Mouse (Mus musculus): ENCODE measurements at regions not wholly inside any gene's neighbourhood (a gene's known extent, or its start where the extent isn't known, plus 50 kb on each side); places are given as distances from the start of the nearest gene placed in this dataset.

DNA sequence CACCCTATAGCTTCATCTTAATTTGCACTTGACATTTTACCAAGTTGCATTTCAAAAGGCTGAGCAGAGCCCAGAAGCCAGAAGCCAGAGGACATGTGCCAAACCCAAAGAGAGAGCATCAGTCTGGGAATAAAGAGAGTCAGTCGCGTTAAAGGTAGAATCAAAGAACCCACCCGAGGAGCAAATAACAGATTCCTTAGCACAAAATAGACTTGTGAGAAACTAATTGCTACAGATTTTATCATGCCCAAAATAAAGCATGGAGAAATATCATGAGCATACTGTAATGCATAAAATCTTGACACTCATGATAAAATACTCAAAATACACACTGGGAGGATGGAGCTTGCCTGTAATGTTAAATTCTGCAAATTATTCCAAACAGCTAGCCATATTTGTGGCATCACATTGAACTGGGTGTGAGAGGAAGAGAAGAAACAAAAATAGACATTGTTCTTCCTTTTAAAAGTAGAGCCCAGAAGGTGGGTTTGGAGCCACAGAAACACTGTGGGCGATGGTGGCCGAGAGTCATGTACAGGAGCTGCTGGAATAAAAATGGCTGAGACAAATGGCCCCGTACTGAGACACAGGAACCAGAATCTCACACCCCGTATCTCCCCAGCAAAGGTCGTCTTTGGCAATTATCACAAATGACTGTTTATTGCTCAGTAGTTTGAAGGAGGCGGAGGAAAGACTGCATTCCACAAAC is 317.2 kb downstream of the Klf6 start:
- DNase-seq (ENCODE audit: extremely low spot score): no peak

DNA sequence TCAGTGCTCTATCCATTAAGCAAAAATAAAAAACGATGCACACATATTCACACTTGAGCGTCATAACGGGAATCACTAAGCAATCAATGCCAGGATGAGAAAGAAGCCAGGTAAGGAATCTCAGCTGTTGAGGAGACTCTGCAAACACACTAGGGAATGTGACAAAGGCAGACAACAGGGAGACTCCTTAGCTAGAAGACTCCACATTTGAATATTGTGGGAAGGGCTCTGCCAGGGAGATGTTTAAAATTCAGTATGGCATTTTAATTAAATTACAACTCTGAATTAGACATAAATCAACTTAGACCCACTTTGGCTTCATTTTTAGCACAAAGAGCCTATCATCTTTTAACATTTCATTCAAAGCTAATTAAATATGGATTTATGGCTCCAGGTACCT is 327.9 kb downstream of the Klf6 start:
- no peak for DNase-seq (ENCODE audit: extremely low spot score)

DNA sequence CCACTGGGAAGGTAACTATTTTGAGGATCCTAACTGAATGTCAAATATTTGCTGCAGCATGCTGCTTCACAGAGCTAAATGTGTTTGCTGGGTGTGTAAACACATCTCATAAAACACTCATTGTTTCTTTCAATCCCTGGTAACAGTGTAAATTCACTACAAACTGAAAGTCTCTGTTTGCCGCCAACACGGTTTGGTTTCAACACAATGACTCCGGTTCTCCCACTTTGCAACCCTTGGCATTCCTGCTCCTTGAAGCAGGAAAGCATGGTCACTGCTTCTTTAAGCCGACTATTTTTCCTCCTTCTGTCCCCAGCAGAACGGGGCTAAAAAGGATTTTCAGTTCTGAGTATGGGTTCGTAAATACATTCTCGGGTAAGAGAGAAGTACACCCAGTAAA is 328.3 kb downstream of the Klf6 start:
- DNase-seq (ENCODE audit: extremely low spot score): no peak

DNA sequence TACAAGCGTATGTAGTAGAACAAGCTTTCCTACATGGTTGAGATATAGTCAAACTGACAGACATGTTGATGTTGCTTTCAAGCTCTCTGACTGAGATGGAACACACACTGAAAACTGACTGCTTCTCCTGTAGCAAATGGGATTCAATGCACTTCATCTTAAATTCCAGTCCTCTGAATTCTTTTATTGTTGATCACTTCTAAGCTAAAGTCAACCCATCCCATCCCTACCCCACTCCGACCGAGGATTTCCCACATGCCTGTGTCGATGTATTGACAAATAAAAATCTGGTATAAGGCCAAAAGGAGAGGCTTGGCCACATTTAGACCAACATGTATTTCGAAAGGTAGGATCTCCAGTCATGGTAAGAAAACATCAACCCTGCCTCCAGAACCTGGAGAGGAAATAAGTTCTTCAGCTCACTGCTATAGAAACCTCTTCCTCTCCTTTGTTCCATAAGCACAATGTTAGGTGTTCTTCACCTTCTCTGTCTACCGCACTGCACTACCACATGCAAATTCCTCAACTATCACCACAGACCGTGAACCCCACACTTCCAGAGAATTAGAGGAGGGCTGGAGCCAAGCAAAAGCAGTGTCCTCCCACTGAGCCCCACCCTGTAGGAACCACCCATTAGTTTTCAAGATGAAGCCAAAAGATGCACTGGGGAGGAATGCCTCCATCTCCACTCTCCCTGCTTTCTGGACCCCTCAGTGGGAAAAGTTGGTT is 330.1 kb downstream of the Klf6 start:
- no peak for DNase-seq (ENCODE audit: extremely low spot score)

DNA sequence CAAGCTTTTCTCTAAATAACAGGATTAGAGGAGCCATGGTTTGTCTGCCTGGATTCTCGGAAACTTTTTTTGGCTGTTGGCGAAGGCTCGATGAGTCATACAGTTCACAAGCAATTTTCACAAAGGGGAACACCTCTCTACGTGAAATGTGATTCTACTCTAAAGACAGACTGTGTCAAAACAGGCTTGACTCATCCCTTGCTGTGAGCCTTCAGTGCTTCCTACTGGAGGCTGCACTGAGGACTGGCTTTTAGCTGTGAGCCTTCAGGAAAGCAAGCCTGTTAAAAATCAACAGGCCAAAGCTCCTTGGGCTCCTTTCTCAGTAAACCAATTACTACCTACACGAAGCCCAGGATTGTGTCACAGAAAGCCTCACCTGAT is 330.6 kb downstream of the Klf6 start:
- no peak for DNase-seq (ENCODE audit: extremely low spot score)

DNA sequence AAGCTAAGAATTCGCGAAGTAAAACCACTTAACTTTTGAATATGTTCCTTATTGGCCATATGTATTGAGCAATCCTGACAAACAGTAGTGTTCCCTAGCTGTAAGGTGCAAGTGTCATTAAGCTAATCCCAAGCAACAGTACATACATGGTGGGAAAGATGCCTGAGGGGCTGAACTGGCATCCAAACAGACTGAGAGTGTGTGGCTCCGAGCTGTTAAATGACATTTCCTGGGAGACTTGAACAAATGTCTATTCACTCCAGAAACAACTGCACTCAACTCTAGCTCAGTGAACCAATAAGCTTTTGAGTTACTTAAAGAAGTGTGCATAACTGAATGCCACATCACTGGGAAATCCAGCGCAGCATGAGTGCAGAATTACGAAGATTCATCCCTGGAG is 335.4 kb downstream of the Klf6 start:
- DNase-seq (ENCODE audit: extremely low spot score): no peak

DNA sequence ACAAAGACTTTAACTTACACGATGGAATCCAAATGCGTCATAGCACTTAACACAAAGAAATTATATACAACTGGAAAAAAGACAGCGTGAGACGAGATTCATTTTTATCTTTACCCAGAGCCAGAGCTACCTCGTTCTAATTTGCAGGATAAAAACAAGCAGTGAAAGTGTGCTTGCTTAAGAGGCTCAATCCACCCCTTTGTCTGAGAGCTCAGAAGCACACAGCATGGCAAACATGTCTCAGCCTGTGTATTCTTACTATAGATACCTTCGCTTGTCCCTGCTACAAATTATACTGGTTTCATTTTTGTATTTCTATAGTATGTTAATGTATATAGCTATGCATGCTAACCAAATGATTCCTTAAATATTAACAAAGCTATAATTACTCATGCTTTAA is 337.8 kb downstream of the Klf6 start:
- no peak for DNase-seq (ENCODE audit: extremely low spot score)

DNA sequence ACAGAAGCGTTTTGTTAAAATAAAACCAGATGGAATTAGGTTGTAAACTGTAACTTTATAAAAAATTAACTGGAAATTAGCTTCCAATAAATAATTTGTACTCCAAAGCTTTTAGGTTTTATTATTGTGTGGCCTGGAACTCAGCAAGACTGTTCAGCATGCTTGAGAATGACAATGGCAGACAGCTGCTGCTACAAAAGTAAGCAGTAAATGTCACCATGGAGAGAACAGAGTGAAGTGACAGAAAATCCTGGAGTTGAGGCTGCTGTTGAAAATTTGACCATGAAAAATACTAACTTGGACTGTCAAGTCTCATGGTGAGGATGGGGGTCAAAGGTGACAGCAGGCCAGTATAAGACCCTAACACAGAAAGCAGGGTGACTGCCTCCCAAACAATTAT is 340.2 kb downstream of the Klf6 start:
- no peak for DNase-seq (ENCODE audit: extremely low spot score)

DNA sequence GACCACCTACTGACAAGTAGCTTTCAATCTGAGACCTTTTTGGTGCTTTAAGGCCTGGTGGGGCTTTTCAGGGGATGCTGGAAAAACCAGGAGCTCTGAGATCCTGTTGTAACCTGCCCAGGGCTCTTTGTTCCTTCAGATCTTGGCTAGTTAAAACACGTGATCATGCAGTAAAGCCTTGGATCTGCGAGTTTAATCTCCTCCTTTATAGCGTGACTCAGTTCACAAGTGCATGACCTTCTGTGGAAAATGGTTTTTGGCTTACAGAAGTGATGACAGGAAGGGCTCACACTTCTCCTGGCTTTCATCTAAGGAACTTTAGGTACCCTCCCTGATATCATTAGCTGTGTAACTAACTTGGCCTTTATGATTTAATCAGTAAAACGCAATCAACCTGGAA is 343.1 kb upstream of the Pitrm1 start:
- DNase-seq (ENCODE audit: extremely low spot score): no peak

DNA sequence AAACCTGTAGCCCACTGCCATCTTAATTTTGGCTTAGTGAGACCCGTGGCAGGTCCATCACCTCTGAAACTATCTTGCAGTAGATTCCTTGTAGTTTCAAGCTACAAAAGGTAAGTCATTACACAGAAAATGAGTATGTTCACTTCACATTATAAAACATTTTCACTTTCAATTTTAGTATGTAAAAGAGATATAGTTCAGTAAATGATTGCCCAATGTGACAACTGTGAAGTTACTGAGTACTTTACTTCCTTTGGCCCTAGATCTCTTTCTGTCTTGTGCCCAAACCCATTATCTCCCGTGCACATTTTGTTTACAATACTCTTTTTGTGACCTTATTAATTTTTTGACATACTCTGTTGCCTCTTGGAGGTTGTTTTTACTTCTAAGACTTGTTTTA is 335.4 kb upstream of the Pitrm1 start:
- no peak for DNase-seq (ENCODE audit: extremely low spot score)

DNA sequence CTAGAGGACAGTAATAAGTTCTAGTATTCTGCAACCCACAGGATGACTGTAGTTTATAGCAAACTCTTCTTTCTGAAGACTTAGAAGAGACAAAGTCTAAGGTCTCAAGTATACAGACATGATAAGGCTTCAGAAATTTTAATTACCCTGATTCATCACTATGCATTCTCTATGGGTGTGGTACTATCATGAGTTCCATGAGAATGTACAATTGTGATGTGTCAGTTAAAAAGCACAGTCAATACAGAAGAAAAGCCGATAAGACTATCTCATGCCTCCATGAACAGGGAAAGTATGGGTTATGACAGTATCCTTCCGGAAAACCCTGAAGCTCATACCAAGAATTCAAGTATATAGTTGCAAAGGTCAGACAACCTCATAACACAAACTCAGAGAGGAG is 333.8 kb upstream of the Pitrm1 start:
- no peak for DNase-seq (ENCODE audit: extremely low spot score)

DNA sequence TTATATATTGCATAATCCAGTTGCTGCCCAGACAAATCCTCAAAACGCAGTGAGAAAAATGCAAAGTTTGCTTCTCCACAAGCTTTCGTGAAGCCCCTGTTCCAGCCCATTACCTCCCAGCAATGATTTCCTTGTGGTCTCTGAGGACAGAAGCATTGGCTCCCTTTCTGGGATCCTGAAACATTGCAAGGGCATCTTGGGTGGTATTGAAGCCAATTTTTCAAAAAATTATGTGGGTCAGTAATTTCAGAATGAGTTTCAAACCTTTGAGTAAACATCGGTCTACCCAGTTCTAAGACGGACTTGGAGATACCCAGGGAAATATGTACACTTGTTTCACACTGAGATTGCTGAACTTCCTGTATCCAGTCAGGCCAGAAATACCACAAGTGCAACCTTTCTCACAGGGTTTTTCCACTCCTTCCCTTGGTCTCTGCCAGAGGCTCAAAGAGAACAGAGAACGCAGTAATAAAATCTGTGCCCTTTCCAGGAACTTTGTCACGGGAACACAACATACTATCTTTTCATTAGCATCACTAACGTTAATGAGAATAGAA is 321.8 kb upstream of the Pitrm1 start:
- no peak for DNase-seq (ENCODE audit: extremely low spot score)

DNA sequence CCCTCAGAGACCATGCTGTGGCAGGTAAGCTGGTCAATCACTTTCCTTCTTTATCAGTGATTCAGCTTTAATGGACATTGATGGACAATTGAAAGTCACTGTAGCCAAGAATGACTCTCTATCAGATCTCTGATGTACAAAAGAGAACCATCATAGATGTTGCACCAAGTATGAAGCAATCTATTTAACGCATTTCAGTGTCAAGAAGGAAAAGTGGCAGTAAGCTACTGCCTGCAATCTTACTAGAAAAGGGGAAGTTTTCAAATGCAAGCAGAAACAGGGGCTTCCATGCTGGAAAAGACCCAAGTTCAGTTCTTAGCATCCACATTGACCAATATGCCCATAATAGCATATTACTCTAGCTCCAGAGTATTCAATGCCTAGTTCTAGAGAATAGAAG is 319.7 kb upstream of the Pitrm1 start:
- DNase-seq (ENCODE audit: extremely low spot score): no peak

DNA sequence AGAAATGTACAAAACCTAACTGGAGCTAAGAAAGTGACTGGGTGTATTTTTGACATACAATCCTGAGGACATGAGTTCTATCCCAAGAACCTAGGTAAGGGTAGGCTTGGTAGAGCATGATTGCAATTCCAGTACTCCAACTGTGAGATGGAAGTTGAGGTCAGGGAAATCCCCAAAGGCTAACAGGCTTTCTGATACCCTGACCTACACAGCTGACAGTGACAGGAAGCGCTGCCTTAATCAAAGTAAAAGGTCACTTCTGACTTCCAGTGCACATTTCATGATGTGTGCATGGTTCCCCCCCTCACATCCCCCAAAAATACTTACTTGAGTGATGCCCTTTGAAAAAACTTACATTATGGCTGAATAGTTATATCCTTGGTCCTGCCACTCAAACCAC is 312.6 kb upstream of the Pitrm1 start:
- DNase-seq (ENCODE audit: extremely low spot score): no peak

DNA sequence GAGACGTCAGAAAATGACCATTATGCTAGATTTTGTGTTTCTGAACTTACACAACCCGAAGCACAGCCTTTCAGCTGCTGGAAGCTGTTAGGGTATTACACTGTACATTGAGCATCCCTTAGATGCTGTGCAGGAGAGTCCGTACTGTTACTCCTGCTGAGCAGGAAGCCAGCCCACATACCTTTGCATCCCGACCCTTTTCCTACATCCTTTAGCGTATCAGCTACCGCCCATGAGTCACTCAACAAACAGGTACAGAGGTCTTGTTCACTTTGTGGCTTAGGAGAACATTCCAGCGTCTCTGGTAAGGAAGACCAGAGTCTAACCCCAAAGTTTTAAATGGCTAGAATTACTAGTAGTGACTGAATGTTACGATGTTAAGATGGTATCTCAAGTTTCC is 311.4 kb upstream of the Pitrm1 start:
- no peak for DNase-seq (ENCODE audit: extremely low spot score)

DNA sequence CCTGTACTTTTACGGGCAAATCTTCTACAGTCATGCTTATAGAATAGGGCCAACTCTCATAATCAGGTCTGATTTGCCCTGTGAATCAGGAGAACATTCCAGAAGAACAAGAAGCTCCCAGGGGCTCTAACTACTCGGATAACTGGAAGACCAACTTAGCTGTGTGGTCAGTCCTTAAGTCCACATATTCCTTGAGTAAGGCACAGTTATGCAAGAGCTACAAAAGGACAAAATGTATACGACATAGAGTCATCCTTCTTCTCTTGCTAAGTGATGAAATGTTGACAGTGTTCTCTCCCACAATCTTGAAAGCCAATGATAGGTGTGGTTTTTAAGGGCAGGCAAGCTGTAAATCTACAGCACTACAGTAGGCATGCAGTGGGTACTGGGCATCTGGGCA is 310.7 kb upstream of the Pitrm1 start:
- DNase-seq (ENCODE audit: extremely low spot score): no peak

DNA sequence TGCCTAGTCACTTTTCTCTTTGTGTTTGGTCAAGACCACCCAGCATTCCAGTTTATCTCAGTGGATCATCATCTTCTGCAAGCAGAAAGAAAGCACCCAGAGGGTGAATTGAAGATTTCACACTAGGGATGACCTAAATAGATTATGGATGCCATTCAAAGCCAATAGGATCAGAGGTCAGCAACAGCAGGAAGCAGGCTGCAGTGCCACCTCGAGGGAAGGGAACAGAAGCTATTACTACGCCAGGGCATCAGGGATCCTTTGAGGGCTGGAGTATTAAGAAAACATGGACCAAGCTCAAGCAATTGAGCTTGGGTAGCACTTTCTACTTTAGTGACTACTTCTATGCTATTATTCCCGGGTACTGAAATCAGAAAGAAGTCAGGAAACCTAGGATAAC is 307.1 kb upstream of the Pitrm1 start:
- peak; percentile 12 for DNase-seq (ENCODE audit: extremely low spot score)

DNA sequence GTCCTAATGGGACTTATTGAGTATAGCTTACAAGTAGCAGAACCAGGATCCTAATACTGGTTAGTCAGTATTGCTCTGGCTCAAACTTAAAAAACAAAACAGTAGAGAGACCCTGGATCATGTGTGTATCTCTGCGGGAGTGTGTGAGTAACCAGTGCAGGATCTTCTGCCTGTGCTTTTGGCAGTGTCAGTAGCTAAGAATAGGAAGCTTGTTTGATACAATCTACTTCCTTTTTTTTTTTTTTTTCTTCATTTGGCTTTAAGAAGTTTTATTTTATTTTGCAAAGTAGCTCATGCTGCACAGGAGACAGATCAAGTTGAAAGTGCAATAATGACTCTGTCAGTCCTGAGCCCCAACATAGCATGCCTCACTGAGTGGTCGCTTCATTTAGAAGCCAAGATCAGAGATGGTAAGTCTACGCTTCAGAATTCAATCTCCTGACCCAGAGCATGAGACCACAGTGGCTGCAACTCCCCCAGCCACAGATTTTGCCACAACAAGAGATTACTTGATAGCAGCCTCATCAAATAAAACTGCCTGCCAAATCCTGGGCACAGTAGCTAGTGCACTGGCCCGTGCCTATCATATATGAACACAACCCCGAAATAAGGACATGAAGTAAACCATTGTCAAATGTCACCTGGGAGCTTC is 306.4 kb upstream of the Pitrm1 start:
- no peak for DNase-seq (ENCODE audit: extremely low spot score)

DNA sequence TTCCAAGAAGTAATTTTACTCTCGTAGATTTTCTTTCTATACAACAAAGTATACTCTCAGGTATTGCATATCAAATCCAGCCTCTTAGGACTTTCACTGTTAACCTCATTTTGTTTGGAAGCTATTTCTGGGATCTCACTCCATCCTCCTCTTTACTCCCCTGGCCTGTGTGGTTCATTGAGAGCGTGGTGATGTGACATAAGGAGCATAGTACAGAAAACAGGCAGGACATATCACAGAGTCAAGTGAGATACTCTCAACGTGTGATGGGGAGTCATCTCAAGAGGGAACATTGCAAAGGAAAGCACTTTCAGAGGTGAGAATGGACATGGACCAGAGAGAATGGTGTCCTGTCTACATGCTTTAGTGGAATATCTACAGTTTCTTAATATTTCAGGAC is 297.8 kb upstream of the Pitrm1 start:
- DNase-seq (ENCODE audit: extremely low spot score): no peak

DNA sequence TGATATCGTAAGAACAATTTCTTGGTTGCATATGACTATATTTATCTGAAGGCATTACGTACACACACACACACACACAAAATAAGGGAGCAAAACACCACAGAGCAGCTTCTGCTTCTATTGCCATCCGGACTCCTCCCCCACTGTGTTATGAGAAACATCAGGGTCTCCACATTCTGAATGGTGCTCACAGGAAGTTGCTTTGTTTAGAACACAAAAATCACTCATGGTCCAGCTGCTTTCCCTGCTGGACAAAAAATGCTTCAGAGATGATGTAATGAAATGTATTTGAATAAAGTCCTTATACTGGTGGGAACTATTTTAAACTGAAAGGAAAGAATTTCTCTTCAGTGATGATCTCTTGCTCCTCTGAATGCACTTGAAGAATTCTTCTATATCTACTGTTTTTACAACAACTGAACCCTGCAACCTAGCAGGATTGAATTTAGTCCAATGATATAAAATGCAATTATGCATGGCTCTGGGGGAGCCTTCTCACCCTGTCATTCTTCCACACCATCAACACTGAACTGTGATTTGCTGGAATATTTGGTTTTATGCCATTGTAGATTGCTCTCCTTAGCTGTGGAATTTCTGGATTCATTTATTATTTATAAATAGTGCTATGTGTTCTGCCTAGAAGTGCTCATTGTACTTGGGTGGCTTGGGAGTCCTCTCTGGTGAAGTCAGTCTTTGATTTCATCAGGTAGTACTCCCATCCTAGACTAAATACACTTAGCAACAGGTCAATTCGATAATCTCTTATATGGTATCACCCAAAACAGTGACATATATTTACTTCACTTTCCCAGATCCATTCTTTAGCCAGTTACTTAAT is 296.7 kb upstream of the Pitrm1 start:
- DNase-seq (ENCODE audit: extremely low spot score): no peak

DNA sequence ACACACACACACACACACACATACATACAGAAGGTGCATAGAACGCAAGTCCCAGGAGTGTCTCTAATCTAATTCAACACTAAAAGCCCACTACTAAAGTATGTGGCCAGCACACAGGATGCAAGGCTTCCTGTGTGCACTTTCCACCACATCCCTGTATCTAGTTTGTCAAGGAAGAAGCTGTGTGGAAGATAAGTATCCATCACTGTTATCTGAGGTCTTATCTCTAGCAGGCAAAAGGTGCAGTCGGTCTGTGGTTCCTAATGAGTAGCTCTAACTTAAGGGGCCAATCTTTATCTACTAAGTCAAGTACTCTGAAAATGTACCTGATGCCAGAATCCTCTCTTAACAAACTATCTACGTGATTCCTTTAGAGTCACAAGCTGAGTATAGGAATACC is 295.8 kb upstream of the Pitrm1 start:
- no peak for DNase-seq (ENCODE audit: extremely low spot score)

DNA sequence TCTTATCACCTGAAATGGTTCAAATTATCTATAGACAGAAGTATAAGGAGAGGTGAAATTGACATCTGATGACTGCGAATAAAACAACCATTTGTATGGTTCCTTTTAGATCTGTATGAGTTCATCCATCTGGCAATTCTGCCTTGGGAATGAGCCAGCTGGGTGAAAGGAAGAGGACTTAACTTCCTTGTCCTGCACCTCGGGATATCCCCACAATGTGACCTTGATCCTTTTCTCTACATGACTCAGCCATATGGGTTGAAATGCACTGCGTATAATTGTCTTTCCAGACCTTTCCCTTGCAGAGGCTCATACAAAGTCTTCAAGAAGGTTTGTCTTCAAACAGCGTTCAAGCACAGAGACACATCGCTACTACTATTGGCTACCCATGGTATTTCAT is 292.6 kb upstream of the Pitrm1 start:
- no peak for DNase-seq (ENCODE audit: extremely low spot score)

Data from embryo, embryonic 9.5 days (tissue).